Mouse (Mus musculus): ENCODE data around the gene Sncg.
A peak's percentile ranks its signal among the peaks of the same experiment; 100 is the strongest.
"Not testable (repeated sequence)": the region's sequence is repeated elsewhere in the genome, so short reads cannot be mapped to it uniquely, and the experiment has no call there.

Gene Sncg

DNA sequence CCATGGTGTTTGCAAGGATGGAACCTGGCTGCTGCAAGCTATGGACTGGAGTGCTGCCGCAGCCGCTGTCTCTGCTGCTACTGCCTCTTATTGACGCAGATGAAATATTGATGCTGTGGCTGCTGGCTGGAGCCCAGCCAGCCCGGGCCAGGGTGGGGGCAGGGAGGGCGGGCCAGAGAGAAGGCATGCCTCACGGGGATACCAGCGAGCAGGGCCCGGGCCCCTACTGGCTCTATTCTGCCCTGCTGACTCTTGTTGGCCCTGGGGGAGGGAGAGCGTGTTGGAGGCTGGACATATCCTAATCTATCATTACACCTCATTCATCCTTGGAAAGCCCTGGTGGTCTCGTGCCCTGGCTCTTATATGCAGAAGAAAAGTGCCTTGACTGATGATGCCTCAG, at the start of gene Sncg:
TSS of gene Sncg (minus strand) at position 213 of the 400 bp plus-strand sequence.
- DNase-seq (ENCODE audit: low spot score), result no peak

DNA sequence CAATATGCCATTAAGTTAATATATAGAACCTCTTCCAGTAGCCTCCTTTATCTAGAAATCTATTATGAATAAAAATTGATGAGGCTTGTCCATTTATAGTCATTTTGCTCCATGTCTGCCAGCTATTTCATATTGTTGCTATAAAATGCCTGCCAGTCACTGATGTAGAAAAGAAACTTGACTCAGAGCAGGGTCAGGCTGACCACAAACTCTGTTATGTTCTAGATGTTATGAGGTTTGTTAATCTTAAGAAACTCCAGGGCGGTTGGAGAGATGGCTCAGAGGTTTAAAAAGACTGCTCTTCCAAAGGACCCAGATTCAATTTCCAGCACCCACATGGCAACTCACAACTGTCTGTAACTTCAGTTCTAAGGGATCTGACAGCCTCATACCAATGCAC, 46.5 kb upstream of the Sncg start:
- DNase-seq (ENCODE audit: low spot score), result no peak

GRCm38 (mm10) chr14:34417501-34417900, 42.9 kb upstream of the Sncg start:
- DNase-seq (ENCODE audit: low spot score), result no peak

DNA sequence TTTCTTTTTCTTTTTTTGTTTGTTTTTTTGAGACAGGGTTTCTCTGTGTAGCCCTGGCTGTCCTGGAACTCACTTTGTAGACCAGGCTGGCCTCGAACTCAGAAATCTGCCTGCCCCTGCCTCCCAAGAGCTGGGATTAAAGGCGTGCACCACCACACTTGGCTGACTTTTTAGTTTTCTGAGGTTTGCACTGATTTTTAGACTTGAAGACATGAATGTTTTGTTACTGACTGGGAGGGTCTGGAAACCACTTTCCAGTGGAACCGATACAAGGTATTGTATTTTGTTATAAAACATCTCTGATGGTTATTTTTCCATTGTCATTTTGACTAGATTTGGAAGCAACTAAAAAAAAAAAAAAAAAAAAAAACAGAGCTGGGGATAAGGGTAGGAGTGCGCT, 42.4 kb upstream of the Sncg start:
- DNase-seq (ENCODE audit: low spot score), result not testable (repeated sequence)

DNA sequence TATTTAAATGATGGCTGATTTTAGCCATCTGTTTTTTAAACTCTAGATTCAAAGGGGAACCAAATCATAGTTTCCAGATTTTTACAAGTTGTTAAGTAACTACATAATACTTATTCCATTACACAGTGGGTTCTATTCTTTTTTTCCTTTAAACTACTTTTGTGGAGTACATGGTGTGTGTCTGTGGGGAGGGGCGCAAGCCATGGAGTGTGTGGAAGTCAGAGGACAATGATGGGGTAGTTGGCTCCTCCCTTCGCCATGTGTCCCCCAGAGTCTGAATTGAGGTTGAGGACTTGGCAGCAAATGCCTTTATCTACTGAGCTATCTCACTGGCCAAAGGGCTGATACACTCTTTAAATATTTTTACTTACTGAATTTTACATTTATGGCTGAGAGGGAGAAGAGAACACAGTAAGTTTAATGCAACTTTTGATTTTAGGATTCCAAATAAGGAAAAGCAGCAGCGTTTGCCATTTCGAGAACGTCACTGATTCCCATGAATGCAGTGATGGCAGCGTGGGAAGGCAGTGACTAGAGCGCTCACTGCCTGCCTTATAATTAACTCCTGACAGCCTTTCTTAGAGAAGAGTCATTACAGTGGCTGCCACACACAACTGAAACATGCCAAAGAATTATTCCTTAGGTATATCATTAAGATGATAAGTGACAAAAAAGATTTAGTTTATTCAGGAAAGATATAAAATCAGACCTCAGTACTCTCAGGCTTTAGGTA, 37.7 kb upstream of the Sncg start:
- DNase-seq (ENCODE audit: low spot score), result no peak

GRCm38 (mm10) chr14:34410716-34411115, 36.1 kb upstream of the Sncg start:
- no peak for DNase-seq (ENCODE audit: low spot score)

DNA sequence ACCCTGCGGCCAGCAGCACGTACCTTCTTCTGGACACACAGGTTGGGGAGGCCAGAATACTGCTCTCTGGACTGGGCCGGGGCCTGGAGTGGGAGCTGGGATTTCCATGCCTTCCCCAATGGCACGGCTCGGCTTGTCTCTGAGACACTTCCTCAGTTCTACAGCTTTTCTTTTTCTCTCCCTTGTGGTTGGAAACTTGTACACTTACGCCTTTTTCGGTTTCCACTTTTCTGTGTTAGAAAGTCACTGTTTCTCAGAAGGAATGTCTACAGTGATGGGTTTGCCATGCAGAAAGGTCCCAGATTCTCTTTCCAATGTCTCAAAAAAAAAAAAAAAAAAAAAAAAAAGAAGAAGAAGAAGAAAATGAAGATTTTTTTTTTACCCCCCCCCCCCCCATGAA, 28.8 kb upstream of the Sncg start:
- no peak for DNase-seq (ENCODE audit: low spot score)

GRCm38 (mm10) chr14:34402871-34403270, 28.3 kb upstream of the Sncg start:
- DNase-seq (ENCODE audit: low spot score), result no peak

DNA sequence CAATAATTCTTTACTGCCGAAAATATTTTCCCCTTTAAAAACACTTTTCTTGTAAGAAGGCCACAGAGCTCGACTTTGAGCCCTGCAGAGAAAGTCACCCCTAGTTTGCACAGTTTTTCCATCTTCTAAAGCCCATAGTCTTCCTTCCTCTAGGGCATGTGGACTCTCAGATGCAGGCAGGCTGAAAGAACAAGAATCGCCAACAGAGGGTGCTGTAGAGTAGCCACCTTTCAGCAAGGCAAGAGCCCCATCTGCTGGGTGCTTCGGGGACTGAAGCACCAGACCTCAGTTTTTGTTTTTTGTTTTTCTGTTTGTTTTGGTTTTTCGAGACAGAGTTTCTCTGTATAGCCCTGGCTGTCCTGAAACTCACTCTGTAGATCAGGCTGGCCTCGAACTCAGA, 26.5 kb upstream of the Sncg start:
- DNase-seq (ENCODE audit: low spot score), result peak; percentile 41

GRCm38 (mm10) chr14:34400021-34400420, 25.4 kb upstream of the Sncg start:
- no peak for DNase-seq (ENCODE audit: low spot score)

DNA sequence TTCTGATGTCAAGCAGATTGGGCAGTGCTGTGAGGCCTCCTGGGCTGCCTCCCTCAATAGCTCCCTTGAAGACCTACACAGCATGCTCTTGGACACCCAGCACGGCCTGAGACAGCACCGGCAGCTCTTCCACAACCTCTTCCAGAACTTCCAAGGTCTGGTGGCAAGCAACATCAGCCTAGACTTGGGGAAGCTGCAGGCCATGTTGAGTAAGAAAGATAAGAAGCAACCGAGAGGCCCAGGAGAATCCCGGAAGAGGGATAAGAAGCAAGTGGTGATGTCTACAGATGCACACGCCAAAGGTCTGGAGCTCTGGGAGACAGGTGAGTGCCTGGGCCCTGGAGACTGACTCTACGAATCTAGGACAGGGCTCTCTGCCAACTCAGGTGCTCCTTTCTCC, 24.7 kb upstream of the Sncg start:
- no peak for DNase-seq (ENCODE audit: low spot score)

GRCm38 (mm10) chr14:34398901-34399300, 24.3 kb upstream of the Sncg start:
- no peak for DNase-seq (ENCODE audit: low spot score)

DNA sequence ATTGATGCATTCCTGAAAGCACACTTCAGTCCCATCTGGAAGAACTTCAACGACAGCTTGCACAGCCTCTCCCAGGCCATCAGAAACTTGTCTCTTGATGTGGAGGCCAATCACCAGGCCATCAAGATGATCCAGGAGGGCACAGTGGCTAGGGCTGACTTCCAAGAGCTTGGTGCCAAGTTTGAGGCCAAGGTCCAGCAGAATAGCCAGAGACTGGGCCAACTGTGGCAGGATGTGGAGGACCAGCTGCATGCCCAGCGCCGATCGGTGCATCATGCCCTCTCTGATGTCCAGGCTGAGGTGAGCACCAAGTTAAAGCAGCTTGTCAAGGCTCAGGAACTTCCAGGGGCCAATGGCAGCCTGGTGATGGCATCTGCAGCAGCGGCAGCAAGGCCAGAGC, 23.3 kb upstream of the Sncg start:
- no peak for DNase-seq (ENCODE audit: low spot score)

- no peak for DNase-seq (ENCODE audit: low spot score)
Measured at GRCm38 (mm10) chr14:34393295-34393694, 18.7 kb upstream of the Sncg start.

DNA sequence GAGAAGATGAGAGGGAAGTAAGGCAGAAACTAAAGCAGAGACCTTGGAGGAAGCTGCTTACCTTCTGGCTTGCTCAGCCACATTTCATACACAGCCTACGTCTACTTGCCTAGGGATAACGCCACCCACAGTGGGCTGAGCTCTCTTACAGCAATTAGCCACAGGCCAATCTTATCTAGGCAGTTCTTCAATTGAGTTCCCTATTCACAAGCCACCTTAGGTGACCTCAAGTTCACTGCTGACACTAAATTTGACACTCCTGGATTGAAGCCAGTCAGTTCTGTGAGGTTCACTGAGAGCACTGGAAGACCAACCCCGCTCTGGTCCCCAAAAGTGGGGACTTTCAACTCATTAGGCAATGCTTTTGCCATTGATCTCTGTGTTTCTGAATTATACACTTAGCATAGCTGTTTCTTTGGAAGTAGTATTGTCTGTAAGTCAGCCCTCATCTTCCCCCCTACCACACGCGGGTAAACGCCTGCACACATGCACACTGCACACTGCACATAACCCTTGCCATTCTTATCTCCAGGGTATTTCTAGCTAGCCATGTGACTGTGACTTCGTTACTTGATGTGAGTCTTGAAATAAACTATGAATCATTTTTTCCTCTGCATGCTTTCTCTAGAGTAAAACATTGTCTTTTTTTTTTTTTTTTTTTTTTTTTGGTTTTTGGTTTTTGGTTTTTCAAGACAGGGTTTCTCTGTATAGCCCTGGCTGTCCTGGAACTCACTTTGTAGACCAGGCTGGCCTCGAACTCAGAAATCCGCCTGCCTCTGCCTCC, 8.5 kb upstream of the Sncg start:
- DNase-seq (ENCODE audit: low spot score), result no peak

DNA sequence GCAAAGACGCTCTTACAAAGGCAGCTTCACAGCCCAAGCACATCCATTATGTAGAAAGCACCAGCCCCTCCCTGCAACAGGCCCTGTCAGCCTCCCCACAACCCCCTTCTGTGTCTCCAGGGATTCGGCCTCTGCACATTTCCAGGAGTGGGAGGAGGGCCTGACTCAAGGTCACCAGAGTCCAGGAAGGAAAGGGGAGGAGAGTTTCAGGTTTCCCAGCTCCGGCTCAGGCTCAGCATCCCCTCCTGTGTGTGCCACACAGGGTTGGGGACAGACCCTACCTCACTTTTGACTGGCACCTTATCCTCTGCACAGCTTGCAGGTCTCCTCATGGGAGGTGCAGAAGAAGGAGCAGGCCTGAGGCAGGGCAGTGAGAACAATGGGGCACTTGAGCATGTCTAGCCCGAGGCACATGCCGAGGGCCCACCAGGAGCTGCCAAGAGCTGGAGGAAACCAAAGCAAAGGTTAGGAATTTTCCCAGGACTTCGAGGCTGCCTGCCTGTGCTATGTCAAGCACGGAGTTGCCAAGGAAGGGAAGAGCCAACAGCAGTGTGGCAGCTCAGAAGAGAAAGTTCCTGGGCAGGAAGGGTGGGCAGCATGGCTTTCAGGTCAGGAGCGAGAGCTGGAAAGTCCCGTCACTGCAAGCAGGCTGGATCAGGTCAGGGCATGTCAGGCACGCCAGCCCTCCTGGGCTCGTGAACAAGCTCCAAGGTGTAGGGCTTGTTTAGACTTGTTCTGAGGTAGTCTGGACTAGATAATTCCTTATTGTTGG, 4.2 kb upstream of the Sncg start:
- no peak for DNase-seq (ENCODE audit: low spot score)

DNA sequence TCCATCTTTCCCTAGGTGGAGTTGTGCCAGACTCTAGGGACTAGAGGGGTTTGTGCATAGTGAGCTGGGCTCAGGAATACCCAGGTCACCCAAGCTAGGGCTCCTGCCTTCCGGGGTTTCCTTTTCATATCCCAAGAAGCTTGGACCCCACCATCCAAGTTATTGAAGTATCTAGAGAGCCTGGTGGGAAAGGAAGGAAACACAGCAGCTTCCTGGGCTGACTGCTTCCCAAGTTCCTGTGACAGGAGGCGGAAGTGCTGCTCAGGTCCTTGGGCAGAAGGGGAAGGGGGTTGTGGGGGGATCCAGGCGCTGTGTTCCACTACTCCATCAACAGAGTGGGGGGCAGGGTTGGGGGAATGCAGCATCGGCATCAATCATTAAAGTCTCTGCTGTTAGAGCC, 2.5 kb upstream of the Sncg start:
- no peak for DNase-seq (ENCODE audit: low spot score)

- DNase-seq (ENCODE audit: low spot score), result no peak
Measured at GRCm38 (mm10) chr14:34375941-34376340, 1.4 kb upstream of the Sncg start.

DNA sequence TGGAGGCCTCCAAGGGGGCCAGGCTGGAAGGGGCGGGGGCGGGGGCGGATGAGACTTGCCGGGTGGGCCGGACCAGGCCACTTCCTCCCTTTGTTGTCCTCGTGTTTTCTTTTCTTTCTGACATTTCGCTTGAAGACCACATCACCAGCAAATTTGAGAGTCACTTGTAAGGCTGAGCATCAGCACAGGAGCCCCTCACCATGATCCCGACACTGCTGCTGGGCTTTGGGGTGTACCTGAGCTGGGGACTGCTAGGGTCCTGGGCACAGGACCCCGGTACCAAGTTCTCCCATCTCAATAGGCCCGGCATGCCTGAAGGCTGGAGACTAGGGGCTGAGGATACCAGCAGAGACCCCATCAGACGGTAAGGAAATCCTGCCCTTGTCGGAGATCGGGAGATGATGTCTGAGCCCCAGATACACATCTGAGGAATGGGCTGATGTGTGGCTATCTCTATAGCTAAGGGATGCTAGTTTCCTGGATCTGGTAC, 871 bp upstream of the Sncg start, which contains the start of gene Mmrn2:
TSS of gene Mmrn2 (plus strand) at position 51 of the 490 bp plus-strand sequence.
- no peak for DNase-seq (ENCODE audit: low spot score)

- DNase-seq (ENCODE audit: low spot score), result no peak
Measured at GRCm38 (mm10) chr14:34373581-34373980, 1.0 kb downstream of the Sncg start.

DNA sequence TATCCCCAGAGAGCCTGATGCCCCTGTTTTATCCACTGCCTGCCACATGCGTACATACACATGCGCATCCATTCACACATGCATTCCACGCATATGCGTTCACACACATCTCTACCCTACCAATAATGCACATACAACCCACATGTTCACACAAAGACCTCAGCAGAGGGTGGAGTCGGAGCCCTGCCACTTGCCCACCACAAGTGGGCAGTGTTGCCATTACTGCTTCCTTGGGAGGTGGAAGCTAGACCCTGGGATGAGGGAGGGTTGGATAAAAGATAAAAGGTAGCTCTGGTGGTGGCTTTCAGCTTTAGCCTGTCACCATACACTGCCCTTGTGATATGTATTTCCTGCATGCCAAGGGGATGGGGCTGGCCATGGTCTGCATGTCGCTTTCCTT, 1.9 kb downstream of the Sncg start:
- DNase-seq (ENCODE audit: low spot score), result no peak

DNA sequence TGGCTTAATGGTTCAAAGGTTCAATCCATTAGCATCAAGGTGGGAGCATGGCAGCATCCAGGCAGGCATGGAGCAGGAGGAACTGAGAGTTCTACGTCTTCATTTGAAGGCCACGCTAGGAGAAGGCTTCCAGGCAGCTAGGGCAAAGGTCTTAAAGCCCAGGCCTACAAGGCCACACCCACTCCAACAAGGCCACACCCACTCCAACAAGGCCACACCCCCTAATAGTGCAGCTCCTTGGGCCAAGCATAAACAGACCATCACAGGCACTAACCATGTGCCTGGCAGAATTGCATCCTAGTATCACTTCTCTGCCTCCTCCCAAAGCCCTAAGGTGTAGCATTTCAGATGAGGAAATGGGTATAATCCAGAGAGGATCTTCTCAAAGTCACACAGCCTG, 2.8 kb downstream of the Sncg start:
- no peak for DNase-seq (ENCODE audit: low spot score)

DNA sequence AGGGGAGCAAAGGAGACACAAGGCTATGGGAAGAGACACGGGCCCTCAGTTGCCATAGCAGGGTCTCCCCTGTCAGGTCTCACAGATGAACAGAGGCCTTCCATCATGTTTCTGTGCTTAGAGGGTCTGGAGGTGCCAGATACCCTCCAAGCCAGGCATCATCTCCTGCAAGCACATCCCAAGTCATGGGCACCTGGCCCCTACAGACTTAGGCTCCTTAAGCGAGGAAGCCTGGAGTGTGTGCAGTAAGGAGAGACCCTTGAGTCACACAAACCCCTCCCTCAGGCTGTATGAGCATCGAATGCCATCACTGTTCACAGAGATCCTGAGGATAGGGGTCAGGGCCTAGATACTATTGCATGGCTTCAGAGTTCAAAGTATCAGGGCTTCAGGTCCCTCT, 3.7 kb downstream of the Sncg start:
- DNase-seq (ENCODE audit: low spot score), result no peak

Data from layer of hippocampus, adult 9-10 months (tissue).